Mouse (Mus musculus): ENCODE measurements around the gene Tppp. TPM values are rescaled to one million over a fixed set of nuclear protein-coding genes. Genes with fewer than 3 reads are reported as not detected.
"Not testable (repeated sequence)": the region's sequence is repeated elsewhere in the genome, so short reads cannot be mapped to it uniquely, and the experiment has no call there.

The Tppp gene
- polyA plus RNA-seq, 1 experiment from 2014 or later = 3.2 TPM

- WGBS = 48% methylated on average over 4 of the region's 4 CpGs
- H3K4me1 ChIP-seq (replicated peaks; ENCODE audit: control insufficient read depth, insufficient read depth, low read length) = no peaks in the 10 kb centered on the region
- H3K36me3 ChIP-seq (ENCODE audit: control insufficient read depth, insufficient read depth) = no peaks in the 10 kb centered on the region
- no peak overlapping the region for H3K27ac ChIP-seq (ENCODE audit: low read depth, low read length)
- H3K4me2 ChIP-seq (replicated peaks; ENCODE audit: low read depth) = no peak overlapping the region
- H3K27me3 ChIP-seq (replicated peaks; ENCODE audit: control insufficient read depth, insufficient read depth, low read length) = peaks cover 2% of the 10 kb centered on the region
- TF ChIP-seq CTCF (IDR thresholded peaks at IDR 0.05; ENCODE audit: low read depth) = no peak
- H3K9me3 ChIP-seq (ENCODE audit: control insufficient read depth) = no peaks in the 10 kb centered on the region
- no peak for ATAC-seq
- no peak overlapping the region for H3K9ac ChIP-seq (ENCODE audit: low read depth, low read length)
- H3K4me3 ChIP-seq (ENCODE audit: low read depth, low read length) = no peak overlapping the region
Observed at GRCm38 (mm10) chr13:74001492-74001891, 7.7 kb upstream of the Tppp start.

GRCm38 (mm10) chr13:74006881-74007280, 2.3 kb upstream of the Tppp start:
- not testable (repeated sequence) for H3K9ac ChIP-seq (ENCODE audit: low read depth, low read length); ATAC-seq
- peaks cover 10% of the 10 kb centered on the region; the same call in 1 of the 2 replicates for H3K27me3 ChIP-seq (replicated peaks; ENCODE audit: control insufficient read depth, insufficient read depth, low read length)

GRCm38 (mm10) chr13:74008216-74008615, 991 bp upstream of the Tppp start:
- not testable (repeated sequence) for H3K9ac ChIP-seq (ENCODE audit: low read depth, low read length); H3K27ac ChIP-seq (ENCODE audit: low read depth, low read length); H3K9me3 ChIP-seq (ENCODE audit: control insufficient read depth); H3K36me3 ChIP-seq (ENCODE audit: control insufficient read depth, insufficient read depth); ATAC-seq
- Histone ChIP-seq H3K4me2 (replicated peaks; ENCODE audit: low read depth) (peak overlapping the region; percentile 98; the same call in 1 of the 2 replicates), H3K4me1 (replicated peaks; ENCODE audit: control insufficient read depth, insufficient read depth, low read length) (peaks cover 10% of the 10 kb centered on the region; the same call in 1 of the 2 replicates), H3K27me3 (replicated peaks; ENCODE audit: control insufficient read depth, insufficient read depth, low read length) (peaks cover 10% of the 10 kb centered on the region; the same call in 1 of the 2 replicates), H3K4me3 (ENCODE audit: low read depth, low read length) (0 out of 2 replicates have a peak overlapping the region, but pooled peaks have one; percentile 64)
- WGBS = 70% methylated on average over 2 of the region's 2 CpGs

More at GRCm38 (mm10) chr13:74006881-74007280, 2.3 kb upstream of the Tppp start:
- H3K36me3 ChIP-seq (ENCODE audit: control insufficient read depth, insufficient read depth); H3K27ac ChIP-seq (ENCODE audit: low read depth, low read length); H3K4me2 ChIP-seq (replicated peaks; ENCODE audit: low read depth); H3K9me3 ChIP-seq (ENCODE audit: control insufficient read depth); H3K4me3 ChIP-seq (ENCODE audit: low read depth, low read length): not testable (repeated sequence)
- 84% methylated on average over 4 of the region's 4 CpGs for WGBS
- peaks cover 10% of the 10 kb centered on the region; the same call in 1 of the 2 replicates for H3K4me1 ChIP-seq (replicated peaks; ENCODE audit: control insufficient read depth, insufficient read depth, low read length)

GRCm38 (mm10) chr13:74009791-74010614, 796 bp downstream of the Tppp start:
- under 1% methylated on average over 54 of the region's 55 CpGs for WGBS
- ATAC-seq = peak; percentile 48
- Histone ChIP-seq H3K4me1 (replicated peaks; ENCODE audit: control insufficient read depth, insufficient read depth, low read length) (peaks cover 10% of the 10 kb centered on the region; the same call in 1 of the 2 replicates), H3K9me3 (ENCODE audit: control insufficient read depth) (no peaks in the 10 kb centered on the region), H3K36me3 (ENCODE audit: control insufficient read depth, insufficient read depth) (no peaks in the 10 kb centered on the region), H3K4me2 (replicated peaks; ENCODE audit: low read depth) (peak overlapping the region; percentile 98), H3K4me3 (ENCODE audit: low read depth, low read length) (peak overlapping the region; percentile 64), H3K27ac (ENCODE audit: low read depth, low read length) (no peak overlapping the region), H3K27me3 (replicated peaks; ENCODE audit: control insufficient read depth, insufficient read depth, low read length) (peaks cover 8% of the 10 kb centered on the region; the same call in 1 of the 2 replicates), H3K9ac (ENCODE audit: low read depth, low read length) (peak overlapping the region; percentile 28)
- TF ChIP-seq CTCF (IDR thresholded peaks at IDR 0.05; ENCODE audit: low read depth) = no peak

GRCm38 (mm10) chr13:74010678-74011077, 1.5 kb downstream of the Tppp start:
- peaks cover 10% of the 10 kb centered on the region; the same call in 1 of the 2 replicates for H3K4me1 ChIP-seq (replicated peaks; ENCODE audit: control insufficient read depth, insufficient read depth, low read length)
- TF ChIP-seq CTCF (IDR thresholded peaks at IDR 0.05; ENCODE audit: low read depth) = no peak
- no peaks in the 10 kb centered on the region for H3K9me3 ChIP-seq (ENCODE audit: control insufficient read depth)
- H3K27me3 ChIP-seq (replicated peaks; ENCODE audit: control insufficient read depth, insufficient read depth, low read length) = peaks cover 8% of the 10 kb centered on the region; the same call in 1 of the 2 replicates
- no peak overlapping the region for H3K9ac ChIP-seq (ENCODE audit: low read depth, low read length)
- H3K27ac ChIP-seq (ENCODE audit: low read depth, low read length) = no peak overlapping the region
- peak overlapping the region; percentile 64 for H3K4me3 ChIP-seq (ENCODE audit: low read depth, low read length)
- H3K36me3 ChIP-seq (ENCODE audit: control insufficient read depth, insufficient read depth) = no peaks in the 10 kb centered on the region
- peak overlapping the region; percentile 98 for H3K4me2 ChIP-seq (replicated peaks; ENCODE audit: low read depth)
- 17% methylated on average over 3 of the region's 3 CpGs for WGBS
- no peak for ATAC-seq

- H3K4me1 ChIP-seq (replicated peaks; ENCODE audit: control insufficient read depth, insufficient read depth, low read length) = no peaks in the 10 kb centered on the region; the same call in 1 of the 2 replicates
- no peak overlapping the region for H3K4me3 ChIP-seq (ENCODE audit: low read depth, low read length)
- no peak for TF ChIP-seq CTCF (IDR thresholded peaks at IDR 0.05; ENCODE audit: low read depth)
- ATAC-seq = no peak
- 69% methylated on average over 4 of the region's 4 CpGs for WGBS
- H3K9ac ChIP-seq (ENCODE audit: low read depth, low read length) = no peak overlapping the region
- no peaks in the 10 kb centered on the region for H3K9me3 ChIP-seq (ENCODE audit: control insufficient read depth)
- H3K36me3 ChIP-seq (ENCODE audit: control insufficient read depth, insufficient read depth) = no peaks in the 10 kb centered on the region
- H3K27me3 ChIP-seq (replicated peaks; ENCODE audit: control insufficient read depth, insufficient read depth, low read length) = peaks cover 5% of the 10 kb centered on the region; the same call in 1 of the 2 replicates
- no peak overlapping the region for H3K4me2 ChIP-seq (replicated peaks; ENCODE audit: low read depth)
- no peak overlapping the region for H3K27ac ChIP-seq (ENCODE audit: low read depth, low read length)
Observed at GRCm38 (mm10) chr13:74015908-74016307, 6.7 kb downstream of the Tppp start.
